Comparison of ENCODE assay signal across 9 mouse cellular contexts in genomic region chr2:37948424-37948823, GRCm38 (mm10).
A peak's percentile ranks its signal among the peaks of the same experiment; 100 is the strongest.
DNase-seq lines count a peak whose midpoint lies in the region; ATAC-seq lines count a peak whose summit lies in the region.
"Had no signal": no experiment of that assay in that cellular context is flagged by ENCODE, and none has a peak within 500 bp of the region (broad histone marks: within the 10 kb centered on the region; RNA-seq: fewer than 3 reads in every experiment).

No protein-coding gene starts in this region.

- intact Hi-C loops in heart, postnatal 10 days (cut with DNase I): no loop called here

- ATAC-seq in common myeloid progenitor, adult 5-6 weeks (replicated peaks; ENCODE audit: low read depth, poor library complexity, severe bottlenecking): peak; percentile 54; the same call in 1 of the 2 replicates

- peak; percentile 83 for DNase-seq in heart, adult 11 months
- no peak for DNase-seq in heart, postnatal 10 days
- DNase-seq in retina, postnatal 1 day: peak; percentile 18
- DNase-seq in retina, embryonic 14.5 days (ENCODE audit: low spot score): no peak
- DNase-seq in thymus, postnatal 14 days: peak; percentile 33
- no peak for DNase-seq in cerebellum, adult 8-10 months
- no peak for DNase-seq in right cerebral cortex, adult 2 months (ENCODE audit: low spot score in 2 of 2)
- DNase-seq: heart, adult 18-20 months had no signal

Comparison
In these comparisons a context has a peak if more than half of its experiments do, and no peak if none do; other contexts are left out.
1. DNase-seq: peak in heart, adult 11 months (single experiment), retina, postnatal 1 day (single experiment) and thymus, postnatal 14 days (single experiment); none in heart, postnatal 10 days (0 of 2), retina, embryonic 14.5 days (single experiment), cerebellum, adult 8-10 months (single experiment) and right cerebral cortex, adult 2 months (0 of 2).